Mouse (Mus musculus): ENCODE measurements around the gene Tmc5.

DNA sequence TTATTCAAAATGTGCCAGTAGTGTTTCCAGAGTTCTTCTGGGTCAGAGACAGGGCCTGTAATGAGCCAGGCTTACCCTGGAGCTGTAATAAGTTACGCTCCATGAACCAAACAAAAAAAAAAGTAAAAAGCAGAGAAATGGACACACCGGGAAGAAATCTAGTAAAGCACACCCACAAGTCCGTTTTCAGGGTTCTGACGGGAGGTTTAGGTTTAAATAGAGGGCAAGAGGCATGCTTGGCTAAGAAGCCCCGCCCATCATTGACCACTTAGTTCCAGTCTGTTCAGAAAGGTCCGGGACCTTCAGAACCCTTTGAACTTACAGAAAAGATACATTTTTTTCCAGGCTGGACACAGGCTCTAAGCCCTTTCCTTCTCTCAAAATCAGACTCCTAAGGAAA is 109.0 kb downstream of the Tmc5 start:
- no peak for TF ChIP-seq CTCF (conservative IDR thresholded peaks at IDR 0.05; ENCODE audit: insufficient read depth, insufficient read length, low read depth, low read length)
- no peak for TF ChIP-seq POLR2A (IDR thresholded peaks at IDR 0.05; ENCODE audit: low read depth, low read length)

Data from kidney, adult 2 months (tissue).